Mouse (Mus musculus): ENCODE measurements around the gene Btg1-ps1. TPM values are rescaled to one million over a fixed set of nuclear protein-coding genes. Genes with fewer than 3 reads are reported as not detected.
"Not testable (repeated sequence)": the region's sequence is repeated elsewhere in the genome, so short reads cannot be mapped to it uniquely, and the experiment has no call there.

The Btg1-ps1 gene
- polyA plus RNA-seq (2016; fragmentation: Nextera tagmentation; extraction: Ambion mirVana) = not detected in 2 replicates

- DNase-seq (ENCODE audit: low spot score); H3K9me3 ChIP-seq (replicated peaks); H3K27ac ChIP-seq (replicated peaks); H3K27me3 ChIP-seq (ENCODE audit: low read depth, poor library complexity, severe bottlenecking); H3K4me1 ChIP-seq; H3K4me3 ChIP-seq; H3K36me3 ChIP-seq: not testable (repeated sequence)
Measured at GRCm38 (mm10) chrX:38018597-38018996, at the start of gene Btg1-ps1. Gene Btg1-ps1 (minus strand): TSS chrX:38018815.

DNA sequence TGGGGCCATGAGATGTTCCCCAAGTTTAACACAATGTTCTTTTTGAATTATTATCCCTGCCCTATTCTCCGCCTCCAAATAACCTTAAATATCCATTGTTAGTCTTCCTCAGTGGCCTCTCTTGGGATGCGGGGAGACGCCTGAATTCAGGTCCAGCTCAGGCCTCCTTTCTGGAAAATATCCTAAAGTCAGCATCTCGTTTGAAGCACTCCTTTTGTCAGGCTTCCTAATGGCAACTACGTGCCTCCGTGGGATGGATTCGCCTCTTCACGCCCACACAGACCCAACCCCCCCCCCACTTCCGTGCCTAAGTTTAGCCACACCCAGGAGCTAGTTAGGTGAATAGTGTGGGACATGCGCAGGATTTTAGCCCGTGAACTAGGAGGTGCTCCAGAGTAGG lies 47.6 kb upstream of the Btg1-ps1 start, which contains the start of gene Rhox10:
Gene Rhox10 (plus strand): TSS at position 301 of the 400 bp plus-strand sequence.
- Histone ChIP-seq H3K9me3 (replicated peaks) (peaks cover 8% of the 10 kb centered on the region; the same call in 1 of the 2 replicates), H3K27me3 (ENCODE audit: low read depth, poor library complexity, severe bottlenecking) (no peaks in the 10 kb centered on the region), H3K36me3 (no peaks in the 10 kb centered on the region), H3K4me3 (no peak within 1 kb of the TSS), H3K4me1 (no peaks in the 10 kb centered on the region), H3K27ac (replicated peaks) (no peak within 1 kb of the TSS)
- WGBS = 87% methylated on average over 11 of the region's 11 CpGs
- no peak for DNase-seq (ENCODE audit: low spot score)

GRCm38 (mm10) chrX:38061544-38061943 lies 42.9 kb upstream of the Btg1-ps1 start:
- H3K4me1 ChIP-seq = no peaks in the 10 kb centered on the region
- H3K27me3 ChIP-seq (ENCODE audit: low read depth, poor library complexity, severe bottlenecking) = no peaks in the 10 kb centered on the region
- H3K9me3 ChIP-seq (replicated peaks) = peaks cover 7% of the 10 kb centered on the region; the same call in 1 of the 2 replicates
- H3K36me3 ChIP-seq = no peaks in the 10 kb centered on the region
- no peak overlapping the region for H3K27ac ChIP-seq (replicated peaks)
- 0% methylated on average over 1 of the region's 1 CpGs for WGBS
- DNase-seq (ENCODE audit: low spot score) = no peak
- no peak overlapping the region for H3K4me3 ChIP-seq

GRCm38 (mm10) chrX:38043014-38043413 lies 24.4 kb upstream of the Btg1-ps1 start, which contains the start of gene Btg1-ps2:
Gene Btg1-ps2 (minus strand): TSS chrX:38043114.
- H3K4me3 ChIP-seq; H3K36me3 ChIP-seq; DNase-seq (ENCODE audit: low spot score); H3K27me3 ChIP-seq (ENCODE audit: low read depth, poor library complexity, severe bottlenecking); H3K9me3 ChIP-seq (replicated peaks); H3K27ac ChIP-seq (replicated peaks); H3K4me1 ChIP-seq: not testable (repeated sequence)

- Histone ChIP-seq H3K4me3 (no peak overlapping the region), H3K4me1 (no peaks in the 10 kb centered on the region), H3K36me3 (no peaks in the 10 kb centered on the region), H3K9me3 (replicated peaks) (no peaks in the 10 kb centered on the region), H3K27ac (replicated peaks) (no peak overlapping the region), H3K27me3 (ENCODE audit: low read depth, poor library complexity, severe bottlenecking) (no peaks in the 10 kb centered on the region)
- WGBS = 95% methylated on average over 5 of the region's 5 CpGs
- DNase-seq (ENCODE audit: low spot score) = no peak
Measured at GRCm38 (mm10) chrX:38039666-38040065, 21.1 kb upstream of the Btg1-ps1 start.

- 53% methylated on average over 2 of the region's 2 CpGs for WGBS
Measured at GRCm38 (mm10) chrX:38033841-38034240, 15.2 kb upstream of the Btg1-ps1 start.

DNA sequence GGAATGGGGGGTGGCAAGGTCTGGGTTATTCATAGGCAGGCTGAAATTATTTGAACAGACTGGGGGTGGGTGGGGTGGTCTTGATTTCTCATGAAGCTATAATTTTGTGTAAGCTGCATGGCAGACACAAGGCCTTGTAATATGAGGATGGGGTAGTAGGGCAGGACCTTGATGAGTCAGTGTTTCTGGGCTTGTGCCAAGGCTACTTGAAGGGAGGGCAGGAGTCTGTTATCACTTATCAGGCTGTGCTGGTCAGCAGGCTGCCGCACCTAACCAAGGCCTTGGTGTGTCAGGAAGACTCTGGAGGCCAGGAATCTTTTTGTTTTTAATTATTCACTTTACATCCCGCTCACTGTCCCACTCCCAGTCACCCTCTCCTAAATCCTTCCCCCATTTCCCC lies 9.9 kb downstream of the Btg1-ps1 start:
- Histone ChIP-seq H3K27me3 (ENCODE audit: low read depth, poor library complexity, severe bottlenecking) (no peaks in the 10 kb centered on the region), H3K9me3 (replicated peaks) (no peaks in the 10 kb centered on the region), H3K36me3 (no peaks in the 10 kb centered on the region), H3K27ac (replicated peaks) (no peak overlapping the region), H3K4me1 (no peaks in the 10 kb centered on the region), H3K4me3 (no peak overlapping the region)
- 91% methylated on average over 2 of the region's 2 CpGs for whole genome bisulfite sequencing
- DNase-seq (ENCODE audit: low spot score) = no peak

More at GRCm38 (mm10) chrX:38033841-38034240, 15.2 kb upstream of the Btg1-ps1 start:
- H3K4me3 ChIP-seq = no peak overlapping the region
- no peaks in the 10 kb centered on the region for H3K9me3 ChIP-seq (replicated peaks)
- no peak overlapping the region for H3K27ac ChIP-seq (replicated peaks)
- no peaks in the 10 kb centered on the region for H3K4me1 ChIP-seq
- no peaks in the 10 kb centered on the region for H3K36me3 ChIP-seq
- no peak for DNase-seq (ENCODE audit: low spot score)
- no peaks in the 10 kb centered on the region for H3K27me3 ChIP-seq (ENCODE audit: low read depth, poor library complexity, severe bottlenecking)

Other genes starting within 250 kb of the Btg1-ps1 start
- 1.8 and 1.9 TPM in 2 replicates for gene Rhox5, start 214.0 kb downstream of the Btg1-ps1 start, polyA plus RNA-seq (2016; fragmentation: Nextera tagmentation; extraction: Ambion mirVana)
- not detected in 2 replicates for gene Rhox6, start 191.9 kb downstream of the Btg1-ps1 start, polyA plus RNA-seq (2016; fragmentation: Nextera tagmentation; extraction: Ambion mirVana)
- gene Rhox7a, start 187.1 kb downstream of the Btg1-ps1 start, polyA plus RNA-seq (2016; fragmentation: Nextera tagmentation; extraction: Ambion mirVana) = not detected in 2 replicates
- not detected in 2 replicates for gene Rhox8, start 139.9 kb downstream of the Btg1-ps1 start, polyA plus RNA-seq (2016; fragmentation: Nextera tagmentation; extraction: Ambion mirVana)
- not detected in 2 replicates for gene Rhox7b, start 121.6 kb downstream of the Btg1-ps1 start, polyA plus RNA-seq (2016; fragmentation: Nextera tagmentation; extraction: Ambion mirVana)
- not detected in 2 replicates for gene Rhox9, start 117.0 kb downstream of the Btg1-ps1 start, polyA plus RNA-seq (2016; fragmentation: Nextera tagmentation; extraction: Ambion mirVana)
- not detected in 2 replicates for gene Btg1-ps2, start 24.3 kb upstream of the Btg1-ps1 start, polyA plus RNA-seq (2016; fragmentation: Nextera tagmentation; extraction: Ambion mirVana)
- not detected in 2 replicates for gene Rhox10, start 47.7 kb upstream of the Btg1-ps1 start, polyA plus RNA-seq (2016; fragmentation: Nextera tagmentation; extraction: Ambion mirVana)
- gene Rhox11, start 66.3 kb upstream of the Btg1-ps1 start, polyA plus RNA-seq (2016; fragmentation: Nextera tagmentation; extraction: Ambion mirVana) = not detected in 2 replicates
- not detected in 2 replicates for gene Rhox12, start 92.1 kb upstream of the Btg1-ps1 start, polyA plus RNA-seq (2016; fragmentation: Nextera tagmentation; extraction: Ambion mirVana)
- gene Rhox13, start 102.4 kb upstream of the Btg1-ps1 start, polyA plus RNA-seq (2016; fragmentation: Nextera tagmentation; extraction: Ambion mirVana) = not detected in 2 replicates
- gene Zbtb33, start 171.0 kb upstream of the Btg1-ps1 start, polyA plus RNA-seq (2016; fragmentation: Nextera tagmentation; extraction: Ambion mirVana) = 2.7 and 3.8 TPM in 2 replicates
- gene Tmem255a, start 233.6 kb upstream of the Btg1-ps1 start, polyA plus RNA-seq (2016; fragmentation: Nextera tagmentation; extraction: Ambion mirVana) = 11.2 and 11.9 TPM in 2 replicates

All from midbrain, embryonic 10.5 days (tissue).